Mouse (Mus musculus) adrenal gland (tissue): ENCODE results near the gene Htr7.

Source experiments
- intact Hi-C: fragments of 180-260 bp; cut with DNase I; formaldehyde crosslinking; loops from one replicate; pipeline ENCODE4 v1.15.1; 2025
- long read RNA-seq, 2 experiments: library from polyadenylated mRNA; unstranded; transcript quantifications; one replicate each; pipeline ENCODE4 v2.0.0; 2020; ENCODE audit warnings: borderline replicate concordance in 1 of 2; ENCODE audit not compliant: insufficient replicate concordance in 1 of 2

Htr7 gene
- long read RNA-seq, experiment 1 = 0 reads
- long read RNA-seq, experiment 2 = 0 reads

DNA sequence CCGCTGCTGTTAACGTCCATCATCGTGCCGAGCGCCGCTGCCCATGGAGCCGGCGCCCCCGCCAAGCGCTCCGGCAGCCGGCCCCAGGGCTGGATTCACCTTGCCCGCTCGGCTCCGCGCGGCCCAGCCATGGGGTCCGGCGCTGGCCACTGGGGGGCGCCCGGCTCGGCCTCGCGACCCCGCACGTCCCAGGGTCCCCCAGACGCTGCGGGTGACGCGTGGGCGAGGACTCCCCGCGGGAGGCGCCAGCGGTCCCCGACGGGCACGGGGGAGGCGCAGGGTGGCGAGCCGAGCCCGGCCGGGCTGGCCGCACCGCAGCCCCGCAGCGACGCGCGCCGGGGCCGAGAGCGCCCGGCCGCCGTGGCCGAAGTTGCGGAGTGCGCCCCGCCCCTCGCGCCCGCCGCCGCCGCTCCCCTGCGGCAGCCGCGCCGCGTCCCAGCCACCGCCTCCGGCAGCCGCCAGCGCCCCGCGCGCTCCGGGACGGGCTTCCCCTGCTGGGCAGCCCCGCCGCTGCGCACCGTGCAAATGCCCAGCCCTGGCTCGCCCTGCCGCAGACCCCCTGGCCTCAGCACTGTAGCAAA lies at the start of gene Htr7:
Gene Htr7, minus strand, starts transcription at position 277 of the 581 bp plus-strand sequence.
- intact Hi-C loops = no loop called here

DNA sequence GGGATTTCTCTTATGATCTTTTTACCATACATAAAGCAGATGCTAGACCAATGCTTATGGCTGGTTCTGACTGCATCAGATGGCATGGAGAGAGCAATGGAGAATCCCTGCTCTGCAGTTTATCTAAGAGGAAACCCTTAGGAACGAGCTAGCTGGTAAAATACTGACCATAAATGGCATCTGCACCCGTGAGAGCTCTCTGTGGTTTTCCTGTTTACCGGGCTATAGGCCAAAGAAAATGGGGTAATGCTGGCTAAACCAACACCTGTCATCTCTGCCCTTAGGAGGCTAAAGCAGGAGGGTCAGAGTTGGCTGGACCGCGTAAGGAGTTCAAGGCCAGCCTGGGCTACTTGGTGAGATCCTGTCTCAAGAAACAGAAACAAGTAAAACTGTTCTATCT lies 46.6 kb upstream of the Htr7 start:
- intact Hi-C loops = no loop called here

- intact Hi-C loops = no loop called here
These were observed 41.6 kb upstream of the Htr7 start for GRCm38 (mm10) chr19:36098916-36099315.

- intact Hi-C loops = no loop called here
These were observed 41.0 kb upstream of the Htr7 start for GRCm38 (mm10) chr19:36098265-36098664.

DNA sequence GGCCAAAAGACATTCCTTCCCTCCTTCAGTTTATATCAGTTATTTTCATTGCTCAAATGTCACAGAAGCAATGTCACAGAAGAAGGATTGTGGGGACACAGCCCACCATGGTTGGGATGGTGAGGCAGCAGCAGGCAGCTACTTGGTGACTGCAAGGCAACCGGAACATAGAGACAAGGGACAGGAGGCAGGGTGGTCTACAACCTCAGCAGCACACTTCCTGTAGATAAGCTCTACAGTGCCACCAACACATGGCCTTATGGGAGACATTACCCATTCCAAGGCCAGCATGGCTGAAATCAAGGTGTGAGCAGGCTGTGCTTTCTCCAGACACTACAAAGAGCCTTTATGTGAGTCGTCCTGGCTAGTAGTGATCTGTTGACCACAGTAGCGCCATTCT lies 39.9 kb upstream of the Htr7 start:
- intact Hi-C loops = no loop called here

DNA sequence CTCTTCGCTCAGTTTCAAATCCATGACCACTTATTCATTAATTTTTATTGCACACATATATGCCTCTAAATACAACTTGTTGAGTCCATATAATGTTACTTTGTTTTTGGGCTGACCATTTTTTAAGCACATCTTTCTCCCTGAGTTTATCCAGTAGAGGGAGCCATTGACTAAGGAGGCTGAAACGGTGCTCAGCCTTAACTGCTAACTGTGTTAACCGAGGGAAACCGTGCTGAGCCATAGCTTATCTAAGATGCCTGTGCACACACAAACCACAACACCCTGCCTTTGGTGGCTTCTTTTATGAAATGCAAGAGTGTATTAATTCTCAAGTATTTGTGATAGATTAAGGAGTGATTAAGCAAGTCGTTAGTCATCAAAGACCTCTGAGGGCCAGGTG lies 33.5 kb upstream of the Htr7 start:
- intact Hi-C loops = no loop called here

GRCm38 (mm10) chr19:36083262-36084225 lies 26.2 kb upstream of the Htr7 start, which contains the start of gene Rpp30:
TSS of gene Rpp30 (plus strand) at chr19:36083716.
- intact Hi-C loops = loop anchor here (5.0 kb wide), 2 partner anchors 956 to 1091 kb away; no protein-coding TSS in a partner anchor

DNA sequence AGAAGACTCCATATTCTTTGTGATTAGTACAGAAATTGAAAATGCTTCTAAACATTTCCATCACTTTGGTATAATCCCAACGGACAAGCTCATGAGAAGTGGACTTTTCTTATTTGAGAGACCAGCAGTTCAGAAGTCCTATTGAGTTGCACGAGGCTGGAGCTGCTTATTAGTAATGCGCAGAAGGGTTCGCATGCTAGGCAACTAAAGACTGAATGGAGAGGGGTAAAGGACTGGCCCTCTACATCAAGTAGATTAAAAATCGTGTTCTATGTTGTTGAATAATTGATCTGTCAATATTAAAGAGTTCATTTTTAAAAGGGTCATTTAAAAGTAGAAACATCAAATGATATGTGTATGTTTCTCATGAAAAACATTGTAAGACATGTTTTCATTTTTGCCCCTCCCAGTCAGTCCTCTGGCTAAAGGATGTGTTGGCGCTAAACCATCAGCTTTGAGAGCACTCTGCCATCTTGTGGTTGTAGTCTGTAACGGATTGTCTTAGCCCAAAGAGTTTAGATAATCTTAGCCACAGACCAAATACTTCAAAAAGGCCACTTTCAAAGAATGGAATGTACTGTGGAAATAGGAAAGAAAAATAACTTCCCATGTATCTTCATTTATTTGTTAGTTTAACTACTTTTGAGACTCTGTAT lies 25.4 kb upstream of the Htr7 start:
- intact Hi-C loops = loop anchor here (5.0 kb wide), 2 partner anchors 955 to 1090 kb away; no protein-coding TSS in a partner anchor

DNA sequence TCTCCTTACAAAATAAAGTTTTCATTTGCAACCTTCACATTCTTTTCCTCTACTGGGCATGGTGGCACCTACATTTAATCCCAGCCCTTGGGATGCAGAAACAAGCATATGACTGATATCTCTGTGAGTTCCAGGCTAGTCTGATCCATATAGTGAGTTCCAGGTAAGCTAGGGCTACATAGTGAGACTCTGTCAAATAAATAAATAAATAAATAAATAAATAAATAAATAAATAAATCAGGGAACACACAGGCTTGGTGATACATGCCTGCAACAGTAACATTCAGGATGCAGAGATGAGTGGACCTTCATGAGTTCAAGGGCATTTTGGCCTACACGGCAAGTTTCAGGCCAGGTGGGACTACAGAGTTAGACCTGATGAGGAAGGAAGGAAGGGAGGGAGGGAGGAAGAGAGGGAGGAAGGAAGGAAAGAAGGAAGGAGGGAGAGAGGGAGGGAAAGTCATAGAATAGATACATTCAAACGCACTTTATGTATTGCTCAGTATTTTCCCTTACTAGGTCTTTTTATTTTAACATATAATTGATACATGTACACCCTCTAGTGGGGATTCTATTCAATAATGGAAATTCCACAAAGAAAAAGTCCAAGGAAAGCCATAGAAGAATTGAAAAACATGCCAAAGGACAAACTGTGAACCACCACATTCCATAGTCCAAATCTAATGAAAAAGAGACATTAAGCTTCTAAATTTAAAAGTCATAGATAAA lies 5.7 kb upstream of the Htr7 start:
- intact Hi-C loops = loop anchor here (5.0 kb wide), 1 partner anchor 936 kb away; no protein-coding TSS in a partner anchor

DNA sequence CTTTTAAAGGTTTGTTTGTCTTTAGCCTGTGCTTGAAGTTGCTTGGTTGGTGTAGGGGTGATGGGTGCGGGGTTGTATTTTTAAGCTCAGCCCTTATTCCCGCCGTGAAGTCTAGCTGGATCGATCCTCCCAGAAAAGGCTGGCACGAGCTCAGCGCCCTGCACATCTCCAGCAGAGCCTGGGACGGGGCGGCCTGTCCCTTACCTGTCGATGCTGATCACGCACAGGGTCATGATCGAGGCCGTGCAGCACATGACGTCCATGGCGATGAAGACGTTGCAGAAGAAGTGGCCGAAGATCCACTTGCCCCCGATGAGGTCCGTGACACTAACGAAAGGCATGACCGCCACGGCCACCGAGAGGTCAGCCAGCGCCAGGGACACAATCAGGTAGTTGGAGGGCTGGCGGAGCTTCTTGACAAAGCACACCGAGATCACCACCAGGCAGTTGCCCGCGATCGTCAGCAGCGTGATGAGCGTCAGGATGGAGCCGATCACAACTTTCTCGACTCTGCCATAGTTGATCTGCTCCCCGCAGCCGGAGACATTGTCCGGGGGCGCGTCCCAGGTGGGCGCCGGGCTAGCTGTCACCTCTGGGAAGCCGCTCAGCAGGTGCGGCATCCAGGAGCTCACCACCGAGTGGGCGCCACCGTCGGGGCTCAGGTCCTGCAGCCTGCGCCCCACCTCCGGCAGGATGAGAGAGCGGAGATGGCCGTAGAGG lies 645 bp downstream of the Htr7 start:
- intact Hi-C loops = no loop called here

GRCm38 (mm10) chr19:36046046-36046445 lies 11.3 kb downstream of the Htr7 start:
- intact Hi-C loops = no loop called here

DNA sequence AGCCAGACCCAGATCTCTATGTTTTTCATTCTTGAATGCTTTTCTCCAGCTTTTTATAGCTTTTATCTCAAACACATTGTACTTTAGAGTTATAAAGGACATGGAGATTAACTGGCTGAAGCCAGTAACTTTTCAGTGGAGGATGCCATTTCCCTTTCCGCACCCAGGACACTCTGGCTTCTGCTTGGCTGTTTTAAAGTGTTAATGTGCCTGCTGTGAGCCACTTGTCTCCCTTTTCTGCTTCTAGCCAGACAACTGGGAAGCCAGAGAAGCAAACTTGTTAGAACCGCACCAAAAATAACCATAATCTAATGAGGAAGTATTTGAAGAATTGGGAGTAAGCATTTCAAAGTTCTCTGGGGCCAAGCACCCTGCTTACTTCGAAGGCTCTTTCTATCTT lies 42.5 kb downstream of the Htr7 start:
- intact Hi-C loops = no loop called here

DNA sequence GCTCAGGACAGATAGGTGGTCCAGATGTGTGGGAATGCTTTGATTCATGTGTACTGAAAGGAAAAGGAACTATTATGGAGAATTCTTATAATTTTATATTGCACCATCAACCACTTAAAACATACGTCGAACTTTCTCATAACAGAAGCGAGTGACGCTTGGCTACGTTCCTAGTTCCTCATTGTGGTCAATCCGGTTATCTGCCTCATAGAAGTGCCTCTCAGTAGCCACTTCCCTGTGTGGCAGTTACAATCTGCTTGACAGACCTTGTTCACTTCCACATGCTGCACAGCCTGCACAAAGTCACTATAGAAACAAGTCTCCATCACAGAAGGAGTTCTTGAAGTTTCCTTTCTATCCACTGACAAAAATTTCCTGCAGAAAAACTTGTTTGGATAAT lies 51.0 kb downstream of the Htr7 start:
- intact Hi-C loops = no loop called here

GRCm38 (mm10) chr19:36004961-36005360 lies 52.3 kb downstream of the Htr7 start:
- intact Hi-C loops = no loop called here

GRCm38 (mm10) chr19:36002476-36003445 lies 54.5 kb downstream of the Htr7 start:
- intact Hi-C loops = no loop called here

DNA sequence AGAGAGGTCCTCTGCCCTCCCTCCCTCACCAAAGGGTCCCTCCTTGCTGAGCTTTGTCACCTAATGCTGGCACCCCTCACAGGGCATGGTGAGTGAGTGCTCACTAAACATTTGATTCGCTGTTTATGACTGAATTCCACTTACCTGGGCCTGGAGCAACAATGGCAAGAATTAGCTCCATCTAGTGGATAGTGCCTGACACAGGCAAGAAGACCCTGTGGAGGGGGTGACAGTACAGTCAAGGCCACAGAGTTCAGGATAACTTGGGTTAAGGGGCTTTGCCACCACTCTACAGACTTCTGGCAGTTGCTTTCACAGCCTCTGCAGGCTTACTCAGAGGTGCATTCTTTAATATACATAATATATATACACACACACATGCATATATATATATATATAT lies 55.8 kb downstream of the Htr7 start:
- intact Hi-C loops = no loop called here

DNA sequence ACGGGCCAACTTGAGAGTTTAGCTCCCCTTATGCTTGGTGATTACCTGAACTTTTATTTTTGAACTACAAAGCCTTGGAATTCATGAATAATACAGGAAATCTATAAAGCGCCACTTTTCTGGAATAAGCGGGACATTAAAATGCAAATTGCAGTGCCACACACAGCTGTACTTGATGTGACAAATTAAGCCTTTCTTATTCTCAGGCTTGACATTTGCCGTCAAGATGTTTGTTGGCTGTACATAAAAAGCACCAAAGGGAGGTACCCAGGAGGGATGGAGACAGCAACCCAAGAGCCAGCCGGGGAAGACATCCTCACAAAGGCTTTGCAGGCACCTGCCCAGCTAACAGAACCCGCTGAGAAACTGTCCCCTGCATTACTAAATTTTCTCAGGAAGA lies 56.4 kb downstream of the Htr7 start:
- intact Hi-C loops = no loop called here

DNA sequence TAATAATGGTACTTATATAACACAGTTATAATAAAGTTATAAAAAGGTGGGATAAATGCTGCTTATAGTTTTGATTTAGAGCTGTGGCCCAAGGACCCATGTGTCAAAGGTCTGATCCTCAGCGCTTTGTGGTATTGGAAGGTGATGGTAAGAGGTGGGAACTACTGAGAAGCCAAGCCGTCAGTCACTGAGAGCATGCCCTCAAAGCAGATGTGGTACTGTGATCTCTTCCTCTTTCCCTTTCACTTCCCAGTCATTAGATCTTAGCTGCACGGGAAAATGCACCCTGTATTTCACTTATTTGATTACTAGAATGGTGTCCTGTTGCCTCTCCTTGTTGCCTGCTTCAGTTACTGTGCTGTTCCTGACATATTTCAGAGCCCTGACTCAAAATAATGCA lies 59.9 kb downstream of the Htr7 start:
- intact Hi-C loops = no loop called here

DNA sequence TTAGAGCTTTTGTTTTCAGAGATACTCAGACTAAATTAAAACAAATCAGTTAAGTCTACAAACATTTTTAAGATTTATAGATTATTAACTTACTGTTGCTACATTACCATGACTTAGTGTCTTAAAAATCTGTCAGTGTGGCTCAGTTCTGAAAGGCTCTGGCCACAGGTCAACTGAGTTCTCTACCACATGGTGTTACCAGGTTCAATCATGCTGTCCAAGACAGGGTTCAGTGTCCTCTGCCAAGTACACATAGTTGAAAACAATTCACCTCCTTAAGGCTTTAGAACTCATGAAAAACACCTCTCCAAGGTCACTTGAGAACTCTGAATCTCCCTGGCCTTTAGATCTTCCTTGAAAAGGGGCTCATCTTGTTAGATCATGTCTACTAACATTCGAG lies 69.8 kb downstream of the Htr7 start:
- intact Hi-C loops = no loop called here
